10 mouse cellular contexts compared by ENCODE assay signal in the genomic region with DNA sequence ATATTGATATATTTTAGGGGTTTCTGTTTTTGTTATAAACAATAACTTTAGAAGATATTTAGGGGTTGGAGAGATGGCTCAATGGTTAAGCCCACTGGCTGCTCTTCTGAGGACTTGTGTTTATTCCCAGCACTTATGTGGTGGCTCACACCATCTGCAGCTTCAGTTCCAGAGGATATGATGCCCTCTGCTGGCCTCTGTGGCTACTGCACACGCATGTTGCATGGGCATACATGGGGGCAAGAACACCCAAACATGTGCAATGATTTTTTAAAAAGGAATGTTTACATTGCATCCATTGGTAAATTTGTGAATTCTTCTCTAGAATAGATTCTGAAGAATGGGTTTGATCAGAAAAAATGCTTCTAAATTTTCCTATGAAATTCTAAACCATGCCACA.
DNase-seq lines count a peak whose midpoint lies in the region; ATAC-seq and TF ChIP-seq lines count a peak whose summit lies in the region.
"Had no signal": no experiment of that assay in that cellular context is flagged by ENCODE, and none has a peak within 500 bp of the region (broad histone marks: within the 10 kb centered on the region; RNA-seq: fewer than 3 reads in every experiment).

No protein-coding gene starts in this region.

- no peaks in the 10 kb centered on the region for H3K27me3 ChIP-seq in Patski
- H3K27me3 ChIP-seq: embryonic facial prominence, embryonic 15.5 days had no signal

- TF ChIP-seq CTCF in layer of hippocampus, adult 2 months (conservative IDR thresholded peaks at IDR 0.05): peak; percentile 50
- TF ChIP-seq CTCF in Patski (IDR thresholded peaks at IDR 0.05): peak; percentile 49

- H3K4me3 ChIP-seq in layer of hippocampus, adult 2 months: no peak overlapping the region
- H3K4me3 ChIP-seq: embryonic facial prominence, embryonic 15.5 days had no signal

- DNase-seq in embryo, embryonic 10 days (ENCODE audit: low spot score): peak; percentile 19
- DNase-seq in embryo, embryonic 9.5 days (ENCODE audit: extremely low spot score): no peak
- no peak for DNase-seq in layer of hippocampus, adult 2 months (ENCODE audit: low spot score in 2 of 2)
- DNase-seq in layer of hippocampus, postnatal 36 days: no peak
- DNase-seq in 416B (ENCODE audit: low read depth): peak; percentile 11
- DNase-seq in Patski (ENCODE audit: low read depth, low spot score): no peak
- no peak for DNase-seq in layer of hippocampus, postnatal 14 days (ENCODE audit: low spot score in 2 of 2)
- DNase-seq in frontal cortex, postnatal 25 days (ENCODE audit: low spot score in 2 of 2): no peak
- DNase-seq: kidney, postnatal 10 days had no signal

- POLR2A ChIA-PET in Patski (lab: Charles Lee): no interaction called here

- no peak for ATAC-seq in Patski

- H3K27ac ChIP-seq in layer of hippocampus, adult 2 months: no peak overlapping the region
- H3K27ac ChIP-seq: embryonic facial prominence, embryonic 15.5 days had no signal

- CTCF ChIA-PET in Patski (lab: Charles Lee): no interaction called here

- in situ Hi-C loops in Patski (cut with MboI; ENCODE audit: low pct_unique_long_range_greater_than_20kb): no loop called here

Comparison
In these comparisons a context has a peak if more than half of its experiments do, and no peak if none do; other contexts are left out.
1. DNase-seq: peak in embryo, embryonic 10 days (single experiment) and 416B (single experiment); none in embryo, embryonic 9.5 days (single experiment), layer of hippocampus, adult 2 months (0 of 2), layer of hippocampus, postnatal 36 days (0 of 2), Patski (single experiment), layer of hippocampus, postnatal 14 days (0 of 2) and frontal cortex, postnatal 25 days (0 of 2).